Mouse (Mus musculus) myocyte (in vitro differentiated cells): ENCODE measurements around the gene Trim27.

Experiments used
- CEBPB ChIP-seq: IDR thresholded peaks from 2 replicates; pipeline ENCODE4 v1.6.1; 2011; ENCODE audit warnings: mild to moderate bottlenecking, moderate library complexity; ENCODE audit not compliant: poor library complexity, insufficient read depth, severe bottlenecking
- E2F4 ChIP-seq: IDR thresholded peaks from one replicate; pipeline ENCODE4 v1.6.1; 2011; ENCODE audit warnings: mild to moderate bottlenecking, control low read depth, moderate library complexity; ENCODE audit not compliant: insufficient read depth
- MAX ChIP-seq: IDR thresholded peaks from one replicate; pipeline ENCODE4 v1.6.1; 2011; ENCODE audit warnings: low read depth, mild to moderate bottlenecking, control low read depth
- MYOD1 ChIP-seq, 3 experiments: IDR thresholded peaks; one replicate each; pipeline ENCODE4 v1.6.1; 2011; ENCODE audit warnings: control low read depth in 2 of 3, low read depth in 2 of 3, mild to moderate bottlenecking in 2 of 3, moderate library complexity in 1 of 3; ENCODE audit not compliant: insufficient read length in 2 of 3, control insufficient read depth in 1 of 3
- MYOG ChIP-seq, 3 experiments: IDR thresholded peaks; one replicate each; pipeline ENCODE4 v1.6.1; 2011; ENCODE audit warnings: control low read depth in 2 of 3, low read depth in 2 of 3, mild to moderate bottlenecking in 2 of 3; ENCODE audit not compliant: insufficient read length in 2 of 3, control insufficient read depth in 1 of 3, insufficient read depth in 1 of 3
- POLR2A ChIP-seq: IDR thresholded peaks from one replicate; pipeline ENCODE4 v1.6.1; 2011; ENCODE audit warnings: low read depth, mild to moderate bottlenecking, control low read depth, moderate library complexity; ENCODE audit not compliant: insufficient read length
- POLR2AphosphoS2 ChIP-seq: IDR thresholded peaks from one replicate; pipeline ENCODE4 v1.6.1; 2011; ENCODE audit warnings: low read depth, control low read depth; ENCODE audit not compliant: insufficient read length
- SRF ChIP-seq: IDR thresholded peaks from one replicate; pipeline ENCODE4 v1.6.1; 2011; ENCODE audit warnings: low read depth; ENCODE audit not compliant: control insufficient read depth, insufficient read length
- TCF12 ChIP-seq: IDR thresholded peaks from one replicate; pipeline ENCODE4 v1.6.1; 2011; ENCODE audit warnings: mild to moderate bottlenecking, control low read depth; ENCODE audit not compliant: poor library complexity, insufficient read depth, severe bottlenecking
- TCF3 ChIP-seq: IDR thresholded peaks from one replicate; pipeline ENCODE4 v1.6.1; 2011; ENCODE audit warnings: low read depth, control low read depth; ENCODE audit not compliant: insufficient read length
- USF1 ChIP-seq: IDR thresholded peaks from one replicate; pipeline ENCODE4 v1.6.1; 2011; ENCODE audit warnings: low read depth, mild to moderate bottlenecking, control low read depth, moderate library complexity

- TF ChIP-seq POLR2A (no peak), MYOD1 (IDR thresholded peaks at IDR 0.05; ENCODE audit: control insufficient read depth in 1 of 3, insufficient read length in 2 of 3, low read depth in 2 of 3) (no peak), MAX (no peak), TCF12 (no peak), MYOG (IDR thresholded peaks at IDR 0.05; ENCODE audit: control insufficient read depth in 1 of 3, insufficient read depth in 1 of 3, insufficient read length in 2 of 3, low read depth in 2 of 3) (no peak), CEBPB (no peak), E2F4 (no peak), POLR2AphosphoS2 (no peak), TCF3 (no peak), USF1 (no peak), SRF (no peak)
These were observed 11.3 kb upstream of the Trim27 start for GRCm38 (mm10) chr13:21167910-21168300.
